Mouse (Mus musculus): ENCODE results near the gene Lrrc29. TPM values are rescaled to one million over a fixed set of nuclear protein-coding genes. Genes with fewer than 3 reads are reported as not detected.

The Lrrc29 gene
- polyA plus RNA-seq, 1 experiment from 2014 or later, result 2.1 TPM

GRCm38 (mm10) chr8:105290554-105291314 lies 35.3 kb downstream of the Lrrc29 start:
- H3K9me3 ChIP-seq (replicated peaks; ENCODE audit: control insufficient read depth, low read length), result no peaks in the 10 kb centered on the region
- peaks cover 6% of the 10 kb centered on the region; the same call in 1 of the 2 replicates for H3K27me3 ChIP-seq (ENCODE audit: control insufficient read depth, insufficient read depth, low read length)
- H3K36me3 ChIP-seq (ENCODE audit: control insufficient read depth, insufficient read depth, low read length), result no peaks in the 10 kb centered on the region
- no peak overlapping the region for H3K9ac ChIP-seq (ENCODE audit: low read length)
- peak overlapping the region; percentile 93 for H3K4me2 ChIP-seq (ENCODE audit: low read depth, low read length)
- peaks cover 21% of the 10 kb centered on the region for H3K4me1 ChIP-seq (ENCODE audit: control insufficient read depth, insufficient read depth, low read length)
- no peak for ATAC-seq (ENCODE audit: insufficient read depth, low FRiP score)
- WGBS, result 6% methylated on average over 31 of the region's 31 CpGs
- no peak overlapping the region for H3K27ac ChIP-seq (ENCODE audit: low read length)
- H3K4me3 ChIP-seq (replicated peaks; ENCODE audit: low read length), result peak overlapping the region; percentile 64; the same call in 1 of the 2 replicates

GRCm38 (mm10) chr8:105289805-105290460 lies 36.1 kb downstream of the Lrrc29 start, which contains the start of gene 4931428F04Rik:
Gene 4931428F04Rik, minus strand, starts transcription at chr8:105289864.
- peaks cover 6% of the 10 kb centered on the region; the same call in 1 of the 2 replicates for H3K27me3 ChIP-seq (ENCODE audit: control insufficient read depth, insufficient read depth, low read length)
- under 1% methylated on average over 43 of the region's 43 CpGs for WGBS

GRCm38 (mm10) chr8:105288958-105289732 lies 36.9 kb downstream of the Lrrc29 start:
- Histone ChIP-seq H3K27me3 (ENCODE audit: control insufficient read depth, insufficient read depth, low read length) (peaks cover 6% of the 10 kb centered on the region; the same call in 1 of the 2 replicates), H3K9ac (ENCODE audit: low read length) (peak overlapping the region; percentile 71), H3K4me3 (replicated peaks; ENCODE audit: low read length) (peak overlapping the region; percentile 64), H3K9me3 (replicated peaks; ENCODE audit: control insufficient read depth, low read length) (no peaks in the 10 kb centered on the region), H3K36me3 (ENCODE audit: control insufficient read depth, insufficient read depth, low read length) (no peaks in the 10 kb centered on the region), H3K27ac (ENCODE audit: low read length) (peak overlapping the region; percentile 87), H3K4me2 (ENCODE audit: low read depth, low read length) (peak overlapping the region; percentile 93), H3K4me1 (ENCODE audit: control insufficient read depth, insufficient read depth, low read length) (peaks cover 21% of the 10 kb centered on the region)
- under 1% methylated on average over 53 of the region's 53 CpGs for WGBS
- ATAC-seq (ENCODE audit: insufficient read depth, low FRiP score), result peak; percentile 93

More at GRCm38 (mm10) chr8:105289805-105290460, 36.1 kb downstream of the Lrrc29 start, which contains the start of gene 4931428F04Rik:
- peak within 1 kb of the TSS; percentile 71 for H3K9ac ChIP-seq (ENCODE audit: low read length)
- peak within 1 kb of the TSS; percentile 93 for H3K4me2 ChIP-seq (ENCODE audit: low read depth, low read length)
- peak; percentile 5; the same call in 1 of the 2 replicates for ATAC-seq (ENCODE audit: insufficient read depth, low FRiP score)
- H3K27ac ChIP-seq (ENCODE audit: low read length), result peak within 1 kb of the TSS; percentile 87
- peaks cover 21% of the 10 kb centered on the region for H3K4me1 ChIP-seq (ENCODE audit: control insufficient read depth, insufficient read depth, low read length)
- peak within 1 kb of the TSS; percentile 64 for H3K4me3 ChIP-seq (replicated peaks; ENCODE audit: low read length)
- no peaks in the 10 kb centered on the region for H3K9me3 ChIP-seq (replicated peaks; ENCODE audit: control insufficient read depth, low read length)
- no peaks in the 10 kb centered on the region for H3K36me3 ChIP-seq (ENCODE audit: control insufficient read depth, insufficient read depth, low read length)

- no peak overlapping the region; the same call in 1 of the 2 replicates for H3K27ac ChIP-seq (ENCODE audit: low read length)
- no peak overlapping the region for H3K9ac ChIP-seq (ENCODE audit: low read length)
- H3K27me3 ChIP-seq (ENCODE audit: control insufficient read depth, insufficient read depth, low read length), result peaks cover 6% of the 10 kb centered on the region; the same call in 1 of the 2 replicates
- H3K4me1 ChIP-seq (ENCODE audit: control insufficient read depth, insufficient read depth, low read length), result peaks cover 21% of the 10 kb centered on the region
- H3K4me3 ChIP-seq (replicated peaks; ENCODE audit: low read length), result peak overlapping the region; percentile 64
- peak overlapping the region; percentile 93 for H3K4me2 ChIP-seq (ENCODE audit: low read depth, low read length)
- 84% methylated on average over 5 of the region's 5 CpGs for WGBS
- no peaks in the 10 kb centered on the region for H3K9me3 ChIP-seq (replicated peaks; ENCODE audit: control insufficient read depth, low read length)
- H3K36me3 ChIP-seq (ENCODE audit: control insufficient read depth, insufficient read depth, low read length), result no peaks in the 10 kb centered on the region
- no peak for ATAC-seq (ENCODE audit: insufficient read depth, low FRiP score)
Observed at GRCm38 (mm10) chr8:105288231-105288630, 37.8 kb downstream of the Lrrc29 start.

- no peak overlapping the region for H3K4me3 ChIP-seq (replicated peaks; ENCODE audit: low read length)
- no peak overlapping the region for H3K9ac ChIP-seq (ENCODE audit: low read length)
- no peaks in the 10 kb centered on the region for H3K9me3 ChIP-seq (replicated peaks; ENCODE audit: control insufficient read depth, low read length)
- H3K36me3 ChIP-seq (ENCODE audit: control insufficient read depth, insufficient read depth, low read length), result no peaks in the 10 kb centered on the region
- WGBS, result 90% methylated on average over 4 of the region's 4 CpGs
- H3K4me1 ChIP-seq (ENCODE audit: control insufficient read depth, insufficient read depth, low read length), result peaks cover 21% of the 10 kb centered on the region
- peaks cover 6% of the 10 kb centered on the region; the same call in 1 of the 2 replicates for H3K27me3 ChIP-seq (ENCODE audit: control insufficient read depth, insufficient read depth, low read length)
- H3K27ac ChIP-seq (ENCODE audit: low read length), result no peak overlapping the region
- ATAC-seq (ENCODE audit: insufficient read depth, low FRiP score), result no peak
- no peak overlapping the region for H3K4me2 ChIP-seq (ENCODE audit: low read depth, low read length)
Observed at GRCm38 (mm10) chr8:105286907-105287306, 39.2 kb downstream of the Lrrc29 start.

- H3K4me1 ChIP-seq (ENCODE audit: control insufficient read depth, insufficient read depth, low read length), result peaks cover 18% of the 10 kb centered on the region
- no peak overlapping the region for H3K27ac ChIP-seq (ENCODE audit: low read length)
- no peak for ATAC-seq (ENCODE audit: insufficient read depth, low FRiP score)
- H3K9ac ChIP-seq (ENCODE audit: low read length), result no peak overlapping the region
- H3K36me3 ChIP-seq (ENCODE audit: control insufficient read depth, insufficient read depth, low read length), result no peaks in the 10 kb centered on the region
- no peaks in the 10 kb centered on the region for H3K9me3 ChIP-seq (replicated peaks; ENCODE audit: control insufficient read depth, low read length)
- H3K27me3 ChIP-seq (ENCODE audit: control insufficient read depth, insufficient read depth, low read length), result peaks cover 3% of the 10 kb centered on the region; the same call in 1 of the 2 replicates
- H3K4me3 ChIP-seq (replicated peaks; ENCODE audit: low read length), result no peak overlapping the region
- 49% methylated on average over 12 of the region's 12 CpGs for WGBS
- H3K4me2 ChIP-seq (ENCODE audit: low read depth, low read length), result no peak overlapping the region
Observed at GRCm38 (mm10) chr8:105285514-105285913, 40.6 kb downstream of the Lrrc29 start.

GRCm38 (mm10) chr8:105283074-105283473 lies 43.0 kb downstream of the Lrrc29 start:
- Histone ChIP-seq H3K4me3 (replicated peaks; ENCODE audit: low read length) (no peak overlapping the region), H3K4me2 (ENCODE audit: low read depth, low read length) (no peak overlapping the region), H3K9ac (ENCODE audit: low read length) (no peak overlapping the region), H3K9me3 (replicated peaks; ENCODE audit: control insufficient read depth, low read length) (no peaks in the 10 kb centered on the region), H3K27me3 (ENCODE audit: control insufficient read depth, insufficient read depth, low read length) (peaks cover 20% of the 10 kb centered on the region), H3K4me1 (ENCODE audit: control insufficient read depth, insufficient read depth, low read length) (peaks cover 7% of the 10 kb centered on the region; the same call in 1 of the 2 replicates), H3K36me3 (ENCODE audit: control insufficient read depth, insufficient read depth, low read length) (no peaks in the 10 kb centered on the region), H3K27ac (ENCODE audit: low read length) (no peak overlapping the region)
- 28% methylated on average over 23 of the region's 23 CpGs for WGBS
- peak; percentile 64 for ATAC-seq (ENCODE audit: insufficient read depth, low FRiP score)

GRCm38 (mm10) chr8:105282239-105282638 lies 43.8 kb downstream of the Lrrc29 start:
- Histone ChIP-seq H3K9ac (ENCODE audit: low read length) (no peak overlapping the region), H3K36me3 (ENCODE audit: control insufficient read depth, insufficient read depth, low read length) (no peaks in the 10 kb centered on the region), H3K9me3 (replicated peaks; ENCODE audit: control insufficient read depth, low read length) (no peaks in the 10 kb centered on the region), H3K4me2 (ENCODE audit: low read depth, low read length) (no peak overlapping the region), H3K4me3 (replicated peaks; ENCODE audit: low read length) (no peak overlapping the region), H3K4me1 (ENCODE audit: control insufficient read depth, insufficient read depth, low read length) (peaks cover 7% of the 10 kb centered on the region; the same call in 1 of the 2 replicates), H3K27ac (ENCODE audit: low read length) (no peak overlapping the region), H3K27me3 (ENCODE audit: control insufficient read depth, insufficient read depth, low read length) (peaks cover 26% of the 10 kb centered on the region)
- no peak for ATAC-seq (ENCODE audit: insufficient read depth, low FRiP score)
- WGBS, result 84% methylated on average over 4 of the region's 4 CpGs
